Mouse (Mus musculus) c-Kit-positive CD71-positive TER-119-positive erythroid progenitor cells, embryonic 14.5 days (primary cell): Measurements from ENCODE around the gene Tcf7l2.

Experiments
- DNase-seq: peaks from one replicate; pipeline ENCODE4 v3.0.0-alpha.2; 2013; ENCODE audit warnings: low spot score

Tcf7l2 gene

DNA sequence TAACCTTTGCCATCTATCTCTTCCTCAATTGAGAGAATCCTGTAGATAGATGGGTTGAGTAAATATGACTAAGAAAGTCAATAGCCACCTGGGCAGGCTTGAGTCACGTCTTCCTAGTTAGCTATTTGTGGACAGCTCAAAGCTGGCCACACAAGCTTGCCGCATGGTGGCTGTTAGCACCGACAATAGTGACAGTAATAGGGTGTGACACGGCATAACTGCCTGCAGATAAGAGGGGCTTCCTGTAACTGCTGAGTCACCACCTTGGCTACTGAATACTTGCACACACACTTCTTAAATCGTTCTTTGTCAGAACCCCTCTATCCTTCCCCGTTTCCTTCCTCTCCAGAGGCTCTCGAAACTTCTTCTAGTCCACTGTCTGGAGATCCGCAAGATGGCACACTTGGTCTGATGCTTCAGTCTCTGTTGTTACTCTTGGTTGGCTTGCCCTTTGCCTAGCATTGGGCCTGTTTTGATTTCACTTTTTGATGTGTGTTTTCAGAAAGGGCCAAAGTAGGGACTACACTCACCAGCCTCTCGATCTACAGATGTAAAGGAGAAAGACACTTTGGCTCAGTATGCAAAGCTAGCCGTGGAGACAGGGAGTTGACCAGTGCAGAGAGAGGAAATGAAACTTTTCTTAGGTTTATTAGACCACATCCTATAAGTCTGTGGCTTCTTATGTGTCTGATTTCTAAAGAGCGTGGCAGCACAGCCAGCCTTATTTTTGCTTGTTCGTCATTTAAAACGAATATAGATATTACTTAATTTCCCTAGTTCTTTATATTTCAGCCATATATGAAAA is 124.4 kb downstream of the Tcf7l2 start:
- peak; percentile 86 for DNase-seq

DNA sequence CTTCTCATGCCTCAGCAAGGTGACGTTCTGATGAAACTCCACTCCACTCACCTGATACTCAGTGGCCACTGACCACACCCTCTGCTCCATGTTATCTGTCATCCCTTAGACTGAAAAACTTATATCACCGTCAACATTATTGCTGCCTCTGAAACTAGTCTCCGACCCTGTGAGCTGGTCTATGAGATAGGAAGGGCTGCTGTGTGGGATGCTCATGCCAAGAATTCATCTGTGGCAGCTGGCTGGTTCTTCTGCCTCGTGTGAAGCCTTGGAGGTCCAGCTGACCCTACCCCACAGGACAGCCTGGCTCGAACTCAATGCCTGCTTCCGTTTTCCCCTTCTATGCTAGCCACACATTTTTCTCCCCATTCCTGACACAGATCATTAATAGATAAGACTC is 125.6 kb downstream of the Tcf7l2 start:
- peak; percentile 72 for DNase-seq

DNA sequence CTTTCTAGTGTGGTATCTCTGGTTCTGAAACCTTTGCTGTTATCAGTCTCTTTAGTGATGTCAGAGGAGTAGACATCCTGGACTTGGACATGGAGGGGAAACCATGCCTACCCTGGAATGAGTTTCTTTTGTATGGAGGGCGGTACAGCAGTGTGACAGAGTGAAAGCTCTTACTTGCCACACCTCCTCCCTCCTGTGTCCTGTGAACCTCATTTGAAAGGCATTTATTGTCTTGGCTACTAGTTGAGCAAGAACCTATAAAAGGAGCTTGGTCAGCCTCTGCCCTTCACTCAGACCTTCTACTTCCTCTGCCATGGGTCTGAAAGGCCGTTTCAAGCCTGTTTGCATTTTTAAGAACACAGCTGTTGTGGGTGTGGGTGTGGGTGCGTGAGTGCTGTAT is 126.3 kb downstream of the Tcf7l2 start:
- DNase-seq, result no peak

DNA sequence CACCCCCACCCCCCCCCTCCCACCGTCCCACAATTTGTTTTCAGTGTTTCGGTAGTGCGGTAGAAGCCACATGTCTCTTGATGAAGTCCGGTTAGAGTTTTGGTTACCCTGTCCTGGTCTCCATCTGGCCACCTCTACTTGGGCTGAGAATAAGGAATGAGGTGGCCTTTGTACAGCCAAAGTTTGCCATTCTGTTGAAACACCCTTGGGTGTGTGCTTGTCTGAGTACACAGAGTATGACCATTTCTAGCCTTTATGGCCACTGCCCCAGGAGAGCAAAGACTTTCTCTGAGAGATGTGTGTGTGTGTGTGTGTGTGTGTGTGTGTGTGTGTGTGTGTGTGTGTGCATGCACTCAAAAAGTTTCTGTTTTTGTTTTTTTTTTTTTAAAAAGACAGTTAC is 127.0 kb downstream of the Tcf7l2 start:
- DNase-seq, result no peak

DNA sequence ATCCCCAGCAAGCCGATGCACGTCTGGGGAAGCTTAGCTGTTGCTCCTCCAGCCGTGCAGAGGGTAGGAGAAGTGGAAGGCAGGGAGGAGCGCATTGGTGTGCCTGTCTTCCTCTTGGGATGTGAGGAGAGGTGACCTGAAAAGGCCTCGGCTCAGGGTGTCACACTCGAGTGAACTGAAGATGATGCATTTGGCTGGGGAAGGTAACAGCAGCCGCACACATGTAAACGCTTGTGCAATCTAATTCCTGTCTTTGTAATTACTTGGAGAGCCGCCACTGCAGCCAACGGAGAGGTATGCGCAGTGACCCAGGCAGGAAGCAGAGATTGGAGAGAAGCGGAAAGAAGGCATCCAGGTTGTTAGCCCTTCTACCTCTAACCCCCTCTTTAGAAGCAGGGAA is 129.2 kb downstream of the Tcf7l2 start:
- no peak for DNase-seq

DNA sequence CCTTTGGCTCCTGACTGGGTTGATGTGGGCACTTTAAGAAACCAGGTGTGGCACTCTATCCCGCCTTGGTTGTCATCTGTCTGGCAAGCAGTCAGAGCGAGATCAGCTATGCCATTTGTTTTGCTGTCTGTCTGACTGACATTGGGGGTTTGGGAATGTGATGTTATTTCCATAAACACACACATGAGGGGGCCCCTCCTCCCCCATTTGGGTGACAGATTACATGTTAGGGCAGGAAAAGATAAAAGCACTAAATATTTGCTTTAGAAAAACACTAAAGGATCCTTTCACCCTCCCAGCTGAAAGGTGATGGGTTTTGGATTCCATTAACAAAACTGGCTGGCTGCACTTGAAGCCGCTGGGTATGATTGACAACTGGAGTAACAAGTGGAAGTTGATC is 129.9 kb downstream of the Tcf7l2 start:
- no peak for DNase-seq

DNA sequence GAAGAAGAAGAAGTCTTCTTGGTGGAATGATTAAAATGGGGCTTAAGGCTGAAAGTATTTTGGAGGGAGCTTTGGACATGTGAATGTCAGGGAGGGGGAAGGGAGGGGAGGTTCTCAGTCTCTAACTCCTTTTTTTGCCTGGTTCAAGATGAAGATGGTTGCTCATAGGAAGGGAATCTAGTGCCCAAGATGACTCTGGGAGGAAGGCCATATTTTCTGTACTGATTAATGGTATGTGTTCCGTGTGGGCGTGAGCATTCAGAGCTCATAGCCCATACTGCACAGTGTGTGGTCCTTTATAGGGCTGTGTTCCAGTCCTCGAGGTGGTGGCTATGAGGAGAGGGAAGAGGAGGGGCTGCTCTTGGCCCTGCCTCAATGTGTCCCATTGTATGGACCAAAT is 131.6 kb downstream of the Tcf7l2 start:
- no peak for DNase-seq

DNA sequence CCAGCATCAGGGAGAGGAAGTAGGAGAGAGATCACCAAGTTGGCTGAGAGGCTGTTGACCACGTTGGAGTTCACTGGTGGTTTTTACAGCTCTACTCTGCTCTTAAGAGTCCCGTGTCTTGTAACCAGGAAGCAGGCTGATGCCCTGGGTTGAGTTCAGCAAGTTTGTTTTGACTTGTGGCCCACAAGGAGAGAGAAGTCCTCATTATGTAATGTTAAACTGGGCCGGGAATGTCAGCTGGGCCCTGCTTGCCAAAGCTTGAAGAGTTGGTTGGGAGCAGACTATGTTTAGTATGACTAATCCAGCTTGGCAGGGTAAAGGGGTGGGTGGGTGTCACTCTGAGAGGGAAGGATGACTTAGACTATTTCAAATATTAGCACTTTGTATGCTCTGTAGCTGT is 134.9 kb downstream of the Tcf7l2 start:
- no peak for DNase-seq

DNA sequence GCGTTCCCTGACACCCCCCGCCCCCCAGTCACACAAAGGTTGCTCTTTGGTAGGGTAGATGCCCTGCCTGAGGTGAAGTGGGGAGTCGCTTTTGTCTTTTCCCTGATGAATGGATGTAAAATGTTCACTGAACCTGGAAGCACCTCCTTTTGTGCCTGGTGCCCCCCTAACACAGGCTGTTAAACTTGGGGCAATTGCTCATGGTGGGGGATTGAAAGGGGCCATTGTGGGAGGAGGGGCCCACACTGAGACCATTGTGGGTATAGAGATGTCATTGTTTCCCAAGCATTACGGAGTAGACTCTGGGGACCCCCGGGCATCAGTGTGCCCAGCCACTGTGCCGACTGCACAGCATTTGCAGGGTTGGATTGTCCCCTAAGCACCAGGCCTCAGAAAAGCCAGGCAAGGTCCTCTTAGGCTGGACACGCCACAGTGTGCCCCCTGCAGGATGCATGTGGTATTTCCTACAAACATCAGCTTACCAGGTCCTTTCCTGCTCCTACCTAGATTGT is 135.8 kb downstream of the Tcf7l2 start:
- DNase-seq, result peak; percentile 64

DNA sequence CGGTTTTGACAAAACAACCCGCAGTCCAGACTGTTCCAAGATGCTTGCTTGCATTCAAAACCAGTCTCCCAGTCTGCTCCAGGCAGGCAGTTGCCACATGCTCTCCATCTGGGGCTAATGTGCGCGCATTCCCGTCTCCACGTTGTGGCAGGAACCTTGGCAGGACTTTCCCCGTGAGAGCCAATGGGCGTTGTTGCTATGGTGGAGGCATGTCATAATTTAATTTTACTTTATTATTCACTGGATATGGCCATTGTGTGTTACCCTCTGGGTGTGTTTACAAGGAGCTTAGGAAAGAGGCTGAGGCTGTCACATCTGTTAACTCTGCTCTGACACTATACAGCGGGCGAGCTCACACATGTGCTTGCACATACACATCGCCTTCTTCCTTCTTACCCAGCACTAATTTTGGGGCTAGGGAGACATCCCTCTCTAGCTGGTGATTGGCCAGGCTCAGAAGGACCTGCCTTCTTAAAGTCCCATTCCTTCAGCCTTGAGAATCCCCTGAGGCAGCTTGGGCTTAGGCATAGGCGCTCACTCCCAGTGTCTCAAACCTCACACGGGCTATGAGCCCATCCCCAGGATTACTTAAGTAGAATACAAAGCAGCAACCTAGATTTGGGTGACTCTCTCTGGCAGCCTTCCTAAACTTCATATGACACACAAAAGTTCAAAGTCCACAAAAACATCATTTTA is 139.2 kb downstream of the Tcf7l2 start:
- DNase-seq, result no peak

DNA sequence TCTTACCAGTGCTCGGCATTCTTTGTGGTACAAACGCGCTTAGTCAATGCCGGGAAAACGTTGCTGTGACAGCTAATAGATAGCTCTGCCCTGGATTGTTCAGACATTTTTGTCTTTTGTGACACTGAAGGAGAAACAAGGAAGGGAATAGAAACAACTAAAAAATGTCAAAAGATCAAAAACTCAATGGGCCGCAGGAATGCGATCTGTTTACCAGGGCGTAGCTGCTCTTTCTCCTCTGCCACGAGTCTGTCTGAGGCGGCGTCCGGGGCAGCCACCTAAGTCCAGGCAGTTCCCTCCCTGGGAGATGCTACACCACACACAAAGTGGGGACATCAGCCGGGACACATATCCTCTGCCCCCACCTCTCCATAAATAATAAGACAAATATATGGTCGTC is 144.9 kb downstream of the Tcf7l2 start:
- no peak for DNase-seq

DNA sequence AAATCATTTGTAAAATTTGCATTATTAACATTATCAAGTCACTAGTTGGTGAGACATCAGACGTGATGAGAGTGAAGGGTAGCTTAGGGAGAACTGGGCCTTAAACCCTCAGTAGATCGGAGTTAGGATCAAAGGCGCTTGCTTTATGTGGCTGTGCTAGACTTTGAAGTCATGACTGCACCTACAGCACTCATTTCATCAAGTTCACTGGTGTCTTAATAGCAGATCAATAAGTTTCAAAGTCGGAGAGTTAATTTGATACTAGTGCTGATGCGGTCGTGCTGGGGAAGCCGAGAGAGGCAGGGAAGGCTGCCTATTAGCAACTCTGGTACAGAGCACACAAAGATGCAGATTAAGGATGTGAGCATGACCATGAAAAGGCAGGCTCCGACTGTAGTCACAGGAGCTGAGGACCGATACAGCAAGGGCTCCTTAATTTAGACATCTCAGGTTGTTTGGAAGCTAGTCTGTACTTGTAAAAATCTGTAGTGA is 150.1 kb downstream of the Tcf7l2 start:
- no peak for DNase-seq

DNA sequence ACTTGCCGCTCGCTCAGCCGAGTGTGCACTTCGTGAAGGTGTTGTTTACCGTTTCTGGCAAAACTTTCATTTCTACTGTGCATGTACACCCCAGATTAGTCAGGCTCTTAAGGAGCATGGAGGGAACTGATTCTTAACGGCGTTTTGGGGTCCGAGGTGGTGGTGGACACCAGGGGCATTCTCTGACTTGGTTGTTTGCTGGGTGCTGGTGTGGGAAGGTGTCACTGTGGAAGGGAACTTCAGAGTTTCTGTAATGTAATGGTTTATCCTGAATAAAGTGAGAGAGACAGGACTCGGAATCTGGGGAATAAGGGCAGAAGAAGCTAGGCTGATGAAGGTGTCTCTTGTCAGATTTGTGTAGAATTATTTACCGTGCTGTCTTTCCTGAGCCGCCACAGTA is 151.9 kb downstream of the Tcf7l2 start:
- DNase-seq, result no peak

DNA sequence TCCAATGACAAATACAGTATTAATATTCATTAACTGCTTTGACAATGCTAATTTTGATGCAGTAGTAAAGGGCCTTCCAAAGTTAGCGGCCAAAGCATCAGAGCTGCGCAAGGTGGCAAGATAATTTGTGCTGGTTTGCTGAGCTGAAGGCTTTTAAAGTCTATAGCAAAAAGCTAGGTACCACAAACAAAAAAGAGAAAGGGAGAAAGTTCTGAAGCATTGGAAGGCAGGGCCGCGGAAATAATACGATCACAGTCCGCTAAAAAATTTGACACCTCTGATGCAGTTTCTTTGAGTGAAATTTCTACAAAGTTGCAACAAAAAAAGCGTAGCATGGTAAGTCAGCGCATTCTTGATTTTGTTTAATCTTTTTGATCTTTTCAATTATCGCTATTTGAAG is 152.8 kb downstream of the Tcf7l2 start:
- DNase-seq, result no peak

DNA sequence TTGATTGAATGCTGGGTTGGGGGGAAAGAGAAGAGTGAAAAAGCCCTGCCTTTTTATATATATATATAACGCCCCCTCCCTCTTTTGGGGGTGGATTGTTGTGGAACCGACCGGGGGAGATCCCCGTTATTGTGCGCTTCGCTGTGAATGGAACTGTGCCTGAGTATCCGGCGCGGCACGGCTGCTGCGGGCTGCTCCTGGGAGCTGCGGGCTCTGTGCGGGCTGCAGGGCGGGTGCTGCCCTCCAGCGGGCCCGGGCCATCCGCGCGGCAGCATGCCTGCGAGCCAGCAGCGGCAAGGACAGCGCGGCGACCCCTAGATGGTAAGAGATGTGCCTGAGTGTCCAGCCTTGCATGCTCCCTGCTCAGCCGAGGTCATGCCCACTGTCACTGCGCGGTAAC is 153.7 kb downstream of the Tcf7l2 start:
- no peak for DNase-seq

DNA sequence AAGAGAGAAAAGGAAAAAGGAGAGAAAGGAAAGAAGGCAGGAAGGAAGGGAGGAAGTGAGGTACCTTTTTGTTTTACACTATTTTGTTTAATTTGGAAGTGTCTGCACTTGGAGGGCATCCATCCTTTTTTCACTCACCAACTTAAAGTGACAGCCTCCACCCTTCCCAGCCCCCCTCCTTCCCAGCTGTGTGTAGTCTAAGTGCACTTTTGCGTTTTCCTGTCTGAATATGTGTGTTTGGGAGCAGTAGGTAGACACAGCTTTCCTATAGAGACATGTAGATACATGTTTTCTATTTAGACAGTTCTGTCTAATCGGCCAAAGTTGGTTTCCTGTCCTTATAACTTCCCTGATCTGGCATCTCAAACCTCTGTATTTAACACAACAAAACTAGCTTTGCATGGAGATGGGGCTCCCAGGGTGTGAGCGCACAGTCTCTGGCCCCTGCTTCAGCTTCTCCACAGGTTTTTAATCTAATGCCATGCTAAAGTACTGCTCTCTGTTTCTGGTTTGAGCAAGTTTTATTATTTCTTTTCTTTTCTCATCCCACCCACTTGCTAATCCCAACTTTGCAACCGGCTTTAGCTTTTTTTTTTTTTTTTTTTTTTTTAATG is 154.3 kb downstream of the Tcf7l2 start:
- DNase-seq, result no peak

DNA sequence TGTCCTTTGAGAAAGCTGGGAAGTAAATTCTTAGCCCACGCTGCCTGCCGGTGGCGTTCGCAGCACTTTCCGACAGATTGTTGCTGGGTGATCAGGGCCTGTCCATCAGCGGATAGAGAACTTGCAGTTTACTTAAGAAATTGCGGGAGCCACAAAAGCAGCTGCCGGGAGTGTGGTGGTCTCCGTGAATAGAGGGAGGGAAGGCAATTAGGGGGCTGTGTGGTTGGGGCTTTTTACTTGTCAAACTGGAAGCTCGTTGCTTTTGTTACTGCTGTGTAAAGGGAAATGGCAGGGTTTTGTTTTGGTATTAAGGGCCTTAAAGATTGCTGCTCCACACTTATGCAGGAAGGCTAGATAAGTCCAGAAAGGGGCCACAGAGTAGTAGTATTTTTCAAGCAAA is 155.0 kb downstream of the Tcf7l2 start:
- DNase-seq, result no peak

DNA sequence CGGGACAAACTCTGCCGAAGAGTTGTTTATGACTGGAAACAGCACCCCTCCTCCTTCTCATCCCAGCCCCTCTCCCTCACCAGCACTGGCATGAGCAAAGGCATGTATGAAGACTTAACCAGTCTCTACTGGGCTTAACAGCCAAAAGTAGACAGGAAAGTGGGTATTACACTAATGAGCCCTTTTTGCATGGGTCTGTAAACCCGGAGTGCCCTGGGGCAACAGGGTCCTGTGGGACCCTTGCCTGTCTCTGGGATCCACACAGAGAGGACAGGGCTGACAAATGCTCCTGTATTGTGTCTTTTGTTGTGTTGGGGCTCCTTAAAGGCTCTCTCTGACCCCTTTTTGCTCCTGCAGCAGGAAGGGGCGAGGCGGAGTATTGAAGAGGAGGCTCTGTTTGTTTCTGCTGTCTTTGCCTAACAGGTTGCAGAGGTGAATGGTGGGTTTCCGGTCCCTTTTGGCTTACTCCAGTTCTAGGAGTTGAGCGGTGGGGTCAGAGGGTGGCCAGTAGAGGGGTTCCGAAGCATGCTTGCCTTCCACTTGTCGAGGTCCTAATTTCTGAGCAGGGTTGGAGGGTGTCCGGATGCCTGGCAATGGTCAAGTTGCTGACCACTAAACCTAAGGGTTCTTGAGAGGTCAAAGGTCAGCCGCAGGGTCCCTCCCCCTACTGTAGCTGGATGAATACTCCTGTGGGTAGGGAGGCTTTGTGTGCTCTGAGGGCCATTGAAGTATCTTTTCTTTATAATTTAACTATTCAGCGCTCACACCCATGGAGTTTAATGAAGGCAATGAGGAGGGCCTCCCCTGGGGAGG is 161.2 kb downstream of the Tcf7l2 start:
- DNase-seq, result no peak

DNA sequence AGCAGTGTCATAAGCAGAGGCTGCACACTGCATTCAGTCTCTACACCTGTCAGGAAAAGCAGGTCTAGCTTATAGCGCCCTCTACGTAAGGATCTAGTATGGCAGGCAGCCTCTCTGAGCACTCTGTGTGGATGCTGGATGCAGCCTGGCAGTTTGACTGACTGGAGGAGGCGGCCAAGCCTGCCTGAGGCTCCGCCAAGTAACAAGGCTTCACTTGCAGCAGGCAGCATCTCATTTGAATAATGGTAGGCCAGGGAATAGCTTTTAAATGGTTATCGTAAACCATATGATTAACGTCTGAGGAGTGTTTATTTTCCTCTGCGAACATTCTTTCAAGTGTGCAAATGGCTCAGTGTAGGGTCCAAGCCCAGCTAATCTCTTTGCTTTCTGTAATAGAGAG is 167.4 kb downstream of the Tcf7l2 start:
- peak; percentile 43 for DNase-seq

DNA sequence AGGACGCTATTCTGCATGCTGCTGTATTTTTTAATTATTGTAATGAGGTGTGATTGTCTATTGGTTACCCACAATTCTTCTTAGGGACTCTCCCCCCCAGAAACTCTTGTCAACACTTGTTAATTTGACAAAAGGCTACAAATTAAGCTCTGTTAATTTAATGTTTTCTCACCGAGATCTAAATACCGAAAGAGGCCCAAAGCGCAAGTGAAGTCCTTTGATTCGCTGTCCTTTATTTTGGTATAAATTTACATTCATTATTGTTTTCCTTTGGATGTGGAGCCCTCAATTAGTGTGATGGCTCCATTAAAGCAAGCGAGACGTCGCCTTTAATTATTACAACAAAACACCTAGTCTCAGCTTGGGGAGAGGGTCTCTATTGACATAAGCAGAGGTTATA is 170.3 kb downstream of the Tcf7l2 start:
- DNase-seq, result no peak

DNA sequence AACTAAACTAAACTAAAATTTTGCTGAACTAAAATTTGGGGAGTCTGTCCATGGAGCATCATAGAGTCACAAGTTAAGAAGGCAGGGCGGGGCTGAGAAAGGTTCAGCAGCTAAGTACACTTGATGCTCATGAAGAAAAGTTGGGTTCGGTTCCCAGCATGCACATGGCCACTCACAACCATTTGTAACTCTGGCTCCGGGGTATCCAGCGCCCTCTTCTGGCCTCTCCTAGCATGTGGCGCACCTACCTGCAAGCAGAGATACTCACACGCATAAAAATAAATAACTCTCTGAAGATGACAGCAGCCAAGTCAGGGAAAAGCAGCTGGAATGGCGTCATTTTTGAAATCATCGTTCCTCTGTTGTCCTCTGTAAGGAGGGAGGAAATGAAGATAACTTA is 171.2 kb downstream of the Tcf7l2 start:
- no peak for DNase-seq

DNA sequence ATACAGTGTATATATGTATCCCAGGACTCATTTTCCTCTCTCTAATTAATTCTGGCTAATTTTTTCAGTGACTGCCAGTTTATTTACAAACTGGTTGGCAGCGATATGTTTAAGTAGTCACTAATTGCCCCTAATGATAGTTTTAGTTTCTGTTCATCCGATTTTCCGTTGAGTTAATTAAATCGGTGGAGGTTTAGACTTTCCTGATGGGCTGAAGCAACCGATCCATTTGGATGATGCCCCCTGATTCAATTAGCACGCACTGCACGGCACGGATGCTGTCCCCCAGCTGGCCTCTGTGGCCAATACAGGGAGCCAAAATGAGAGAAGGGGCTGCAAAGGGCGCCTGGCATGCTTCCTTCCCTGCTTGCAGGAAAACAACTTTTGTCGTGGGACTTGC is 172.0 kb downstream of the Tcf7l2 start:
- no peak for DNase-seq
